Mouse (Mus musculus) kidney, adult 10 weeks (tissue): ENCODE measurements around the gene Npy4r. TPM values are rescaled to one million over a fixed set of nuclear protein-coding genes. Genes with fewer than 3 reads are reported as not detected.

ENCODE experiments used
- polyA plus RNA-seq: library from polyadenylated mRNA; stranded (reverse); fragments of 350-450 nt; fragmentation: Illumina TruSeq; extraction: RNeasy Lipid Tissue Mini Kit (QIAGEN cat#74804); gene quantifications from one replicate; pipeline ENCODE4 v1.2.3, GENCODE M21; 2014; ENCODE audit warnings: low read depth, low replicate concordance

Npy4r gene
- not detected for polyA plus RNA-seq

GRCm38 (mm10) chr14:34152342-34152741 lies at the start of gene Npy4r:
Gene Npy4r, minus strand, starts transcription at chr14:34152489.

DNA sequence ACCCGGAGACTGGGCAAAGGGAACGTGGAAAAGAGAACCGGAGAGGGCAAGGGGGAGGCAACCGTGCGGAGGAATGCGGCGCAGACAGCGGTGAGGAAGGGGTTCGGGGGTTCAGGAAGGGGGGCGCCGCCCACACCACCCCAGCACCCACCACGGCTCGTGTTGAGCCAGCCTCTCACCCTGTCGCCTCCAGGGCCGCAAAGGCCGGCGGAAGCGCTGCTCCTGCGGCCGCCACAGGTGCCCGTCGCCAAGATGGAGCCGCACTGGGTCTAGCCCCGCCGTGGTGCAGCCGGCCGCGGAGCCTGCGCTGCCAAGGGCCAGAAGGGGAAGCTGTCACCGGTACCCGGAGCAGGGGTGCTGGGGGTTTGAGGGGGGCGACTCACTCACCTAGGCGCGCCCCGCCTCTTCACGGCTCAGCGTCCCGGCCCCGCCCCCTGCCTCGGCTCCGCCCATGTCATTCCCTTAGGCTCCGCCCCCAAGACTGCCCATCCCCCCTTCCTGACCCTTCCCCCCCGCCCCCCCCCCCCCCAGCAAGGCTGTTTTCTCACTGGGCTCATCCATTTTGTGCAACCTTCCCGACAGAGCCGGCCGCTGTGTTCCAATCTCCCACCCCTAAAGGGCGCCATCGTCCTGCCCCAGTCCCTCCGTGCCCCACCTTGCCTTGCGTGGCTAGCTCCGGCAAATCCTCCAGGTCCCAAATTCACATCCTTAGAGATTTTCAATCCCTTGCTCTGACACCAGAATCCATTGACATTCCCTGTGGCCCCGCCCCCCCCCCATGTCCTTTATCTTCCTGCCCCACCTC lies 49.1 kb upstream of the Npy4r start, which contains the start of gene Gprin2:
Gene Gprin2, minus strand, starts transcription at position 423 of the 805 bp plus-strand sequence.

DNA sequence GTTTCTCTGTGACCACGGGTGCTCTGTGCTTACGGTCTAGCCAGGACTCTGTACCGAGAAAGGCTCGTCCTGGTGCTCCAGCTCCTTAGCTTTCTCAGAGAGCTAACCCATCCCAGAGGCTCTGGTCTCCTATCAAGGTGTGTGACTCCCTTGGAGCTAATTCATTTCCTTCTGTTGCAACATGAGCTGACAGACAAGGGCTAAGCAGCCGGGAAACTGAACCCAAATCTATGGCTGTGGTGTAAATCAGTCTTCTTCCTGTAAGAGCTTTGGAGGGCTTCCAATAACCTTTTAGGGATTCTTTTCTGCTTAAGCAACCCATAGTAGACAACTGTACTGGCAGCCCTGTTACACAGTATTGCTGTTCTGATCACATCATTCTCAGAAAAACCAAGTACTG lies 49.7 kb downstream of the Npy4r start, which contains the start of gene A630023A22Rik:
Gene A630023A22Rik, minus strand, starts transcription at position 154 of the 400 bp plus-strand sequence.

Other genes with a start within 250 kb of the Npy4r start
- gene Gdf10, start 228.9 kb downstream of the Npy4r start, polyA plus RNA-seq = 4.7 TPM
- not detected for gene Gdf2, start 211.4 kb downstream of the Npy4r start, polyA plus RNA-seq
- gene Rbp3, start 198.5 kb downstream of the Npy4r start, polyA plus RNA-seq = not detected
- gene Zfp488, start 173.7 kb downstream of the Npy4r start, polyA plus RNA-seq = not detected
- not detected for gene Gm30083, start 137.3 kb downstream of the Npy4r start, polyA plus RNA-seq
- gene Gm5460, start 135.7 kb downstream of the Npy4r start, polyA plus RNA-seq = not detected
- gene Antxrl, start 99.8 kb downstream of the Npy4r start, polyA plus RNA-seq = not detected
- gene Anxa8, start 66.5 kb downstream of the Npy4r start, polyA plus RNA-seq = 0.61 TPM
- not detected for gene A630023A22Rik, start 49.7 kb downstream of the Npy4r start, polyA plus RNA-seq
- gene Gprin2, start 49.2 kb upstream of the Npy4r start, polyA plus RNA-seq = 0.16 TPM
- 0.28 TPM for gene Syt15, start 67.1 kb upstream of the Npy4r start, polyA plus RNA-seq
- gene Shld2, start 158.0 kb upstream of the Npy4r start, polyA plus RNA-seq = 27.7 TPM
- 641 TPM for gene Glud1, start 158.2 kb upstream of the Npy4r start, polyA plus RNA-seq
- gene Fam25c, start 202.9 kb upstream of the Npy4r start, polyA plus RNA-seq = not detected
- not detected for gene Sncg, start 222.3 kb upstream of the Npy4r start, polyA plus RNA-seq
- 13.1 TPM for gene Mmrn2, start 223.0 kb upstream of the Npy4r start, polyA plus RNA-seq